Mouse (Mus musculus) liver, embryonic 11.5 days (tissue): ENCODE results near the gene Dapp1. TPM values are rescaled to one million over a fixed set of nuclear protein-coding genes. Genes with fewer than 3 reads are reported as not detected.
"Not testable (repeated sequence)": the region's sequence is repeated elsewhere in the genome, so short reads cannot be mapped to it uniquely, and the experiment has no call there.

Experiments used
- ATAC-seq: fragments of 200-750 bp; cut with Nextera tagmentation; replicated peaks from 2 replicates; pipeline ENCODE4 v1.8.0; 2017; ENCODE audit warnings: moderate number of reproducible peaks, mild to moderate bottlenecking, moderate TSS enrichment, moderate library complexity; ENCODE audit not compliant: low FRiP score
- DNase-seq: peaks from one replicate; pipeline ENCODE4 v3.0.0-alpha.2; 2017; ENCODE audit warnings: low spot score
- H3K27ac ChIP-seq: fragments of 300-500 bp; sonication (generic); 2 replicates; pipeline ENCODE4 v1.5.1; 2014; ENCODE audit warnings: mild to moderate bottlenecking, low read depth, low read length, control low read depth
- H3K27me3 ChIP-seq: fragments of 300-500 bp; sonication (generic); replicated peaks from 2 replicates; pipeline ENCODE4 v1.6.1; 2014; ENCODE audit warnings: low read length, mixed read lengths; ENCODE audit not compliant: control insufficient read depth, insufficient read depth
- H3K36me3 ChIP-seq: fragments of 300-500 bp; sonication (generic); 2 replicates; pipeline ENCODE4 v1.6.1; 2014; ENCODE audit warnings: mild to moderate bottlenecking, low read length, moderate library complexity, mixed read lengths; ENCODE audit not compliant: control insufficient read depth, insufficient read depth
- H3K4me1 ChIP-seq: fragments of 300-500 bp; sonication (generic); replicated peaks from 2 replicates; pipeline ENCODE4 v1.6.1; 2014; ENCODE audit warnings: low read length, mixed read lengths; ENCODE audit not compliant: control insufficient read depth, insufficient read depth
- H3K4me2 ChIP-seq: fragments of 300-500 bp; sonication (generic); 2 replicates; pipeline ENCODE4 v1.6.1; 2014; ENCODE audit warnings: mild to moderate bottlenecking, control low read depth, moderate library complexity
- H3K4me3 ChIP-seq: fragments of 300-500 bp; sonication (generic); 2 replicates; pipeline ENCODE4 v1.5.1; 2014; ENCODE audit warnings: low read depth, low read length, control low read depth
- H3K9ac ChIP-seq: fragments of 300-500 bp; sonication (generic); 2 replicates; pipeline ENCODE4 v1.6.1; 2014; ENCODE audit warnings: low read depth, low read length, control low read depth
- H3K9me3 ChIP-seq: fragments of 300-500 bp; sonication (generic); 2 replicates; pipeline ENCODE4 v1.6.1; 2016; ENCODE audit warnings: low read length, inconsistent platforms, mixed read lengths; ENCODE audit not compliant: control insufficient read depth
- WGBS: fragments of 180-500 bp; shearing (Covaris S2); extraction: QIAGEN DNeasy Blood & Tissue Kit; methylation state at CpG from one replicate; pipeline ENCODE4 v1.1.7; 2014; 5-methylcytosine and 5-hydroxymethylcytosine counted together
- polyA plus RNA-seq: library from polyadenylated mRNA; unstranded; fragments of >200 nt; fragmentation: Nextera tagmentation; extraction: Ambion mirVana; gene quantifications from 2 replicates; pipeline ENCODE4 v1.2.1, GENCODE M21; 2014

Gene Dapp1
- polyA plus RNA-seq, 1 experiment from 2014 or later, result 35.5 TPM

GRCm38 (mm10) chr3:137968820-137969486 lies 12.4 kb downstream of the Dapp1 start:
- Histone ChIP-seq H3K36me3 (peaks cover 3% of the 10 kb centered on the region; the same call in 1 of the 2 replicates), H3K9me3 (no peaks in the 10 kb centered on the region), H3K27me3 (no peaks in the 10 kb centered on the region), H3K4me1 (peaks cover 50% of the 10 kb centered on the region), H3K9ac (peak overlapping the region; percentile 60), H3K27ac (peak overlapping the region; percentile 89), H3K4me3 (peak overlapping the region; percentile 16), H3K4me2 (peak overlapping the region; percentile 65)
- ATAC-seq (peak; percentile 67), DNase-seq (no peak)
- 29% methylated on average over 9 of the region's 9 CpGs for WGBS

DNA sequence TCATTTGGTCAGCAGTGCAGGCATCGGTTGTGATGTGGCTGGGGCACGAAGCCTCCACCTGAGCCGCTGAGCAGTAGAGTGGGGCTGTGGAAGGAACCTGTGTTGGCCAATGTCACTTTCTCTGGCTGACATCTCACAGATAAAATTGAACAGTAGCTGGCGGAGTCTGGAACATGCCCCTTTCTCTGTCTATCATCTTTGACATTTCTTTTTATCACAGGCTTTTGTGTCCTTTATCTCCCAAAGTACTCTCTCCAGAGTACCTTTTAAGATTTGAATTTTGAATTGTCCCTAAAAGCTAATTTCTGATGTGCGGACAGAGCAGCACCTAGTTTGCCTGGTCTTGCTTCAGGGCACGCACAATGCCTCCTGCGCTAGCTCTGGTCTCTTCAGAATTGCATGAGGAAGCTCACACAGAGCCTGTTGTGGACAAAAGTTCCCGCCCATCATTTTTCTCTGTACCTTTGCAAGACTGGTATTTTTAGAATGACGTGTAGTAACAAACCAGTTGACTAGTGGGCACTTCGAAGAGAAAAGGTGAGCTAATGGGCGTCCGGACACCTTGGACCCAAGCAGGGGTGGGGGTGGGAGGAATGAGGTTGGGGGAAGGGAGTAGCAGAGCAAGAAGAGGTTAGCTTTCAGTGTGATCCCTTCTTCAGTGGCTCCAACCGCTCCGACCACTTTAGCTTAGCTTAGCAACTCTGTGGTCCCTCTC lies 13.1 kb downstream of the Dapp1 start:
- Histone ChIP-seq H3K4me1 (peaks cover 46% of the 10 kb centered on the region), H3K27ac (peak overlapping the region; percentile 89), H3K9me3 (no peaks in the 10 kb centered on the region), H3K36me3 (peaks cover 6% of the 10 kb centered on the region), H3K9ac (peak overlapping the region; percentile 60), H3K4me3 (peak overlapping the region; percentile 16), H3K4me2 (peak overlapping the region; percentile 65), H3K27me3 (no peaks in the 10 kb centered on the region)
- peak; percentile 42 for ATAC-seq
- DNase-seq, result no peak
- WGBS, result 43% methylated on average over 14 of the region's 14 CpGs

GRCm38 (mm10) chr3:137964014-137964413 lies 17.3 kb downstream of the Dapp1 start:
- H3K4me1 ChIP-seq, result peaks cover 17% of the 10 kb centered on the region
- ATAC-seq, H3K27me3 ChIP-seq, H3K4me3 ChIP-seq, DNase-seq, H3K36me3 ChIP-seq, H3K4me2 ChIP-seq, H3K9ac ChIP-seq, H3K27ac ChIP-seq, H3K9me3 ChIP-seq: not testable (repeated sequence)
- 61% methylated on average over 1 of the region's 1 CpGs for WGBS

GRCm38 (mm10) chr3:137963508-137963907 lies 17.8 kb downstream of the Dapp1 start:
- no peak overlapping the region for H3K9ac ChIP-seq
- peaks cover 8% of the 10 kb centered on the region for H3K36me3 ChIP-seq
- no peaks in the 10 kb centered on the region for H3K9me3 ChIP-seq
- H3K27me3 ChIP-seq, result no peaks in the 10 kb centered on the region
- 64% methylated on average over 8 of the region's 8 CpGs for WGBS
- H3K4me3 ChIP-seq, result no peak overlapping the region
- ATAC-seq (no peak), DNase-seq (no peak)
- H3K4me2 ChIP-seq, result no peak overlapping the region
- no peak overlapping the region for H3K27ac ChIP-seq
- H3K4me1 ChIP-seq, result peaks cover 17% of the 10 kb centered on the region

- no peak overlapping the region for H3K27ac ChIP-seq
- no peak for ATAC-seq
- H3K27me3 ChIP-seq, result no peaks in the 10 kb centered on the region
- no peak overlapping the region for H3K4me2 ChIP-seq
- H3K9ac ChIP-seq, result no peak overlapping the region
- H3K36me3 ChIP-seq, result peaks cover 8% of the 10 kb centered on the region
- no peaks in the 10 kb centered on the region for H3K9me3 ChIP-seq
- H3K4me3 ChIP-seq, result no peak overlapping the region
- peaks cover 21% of the 10 kb centered on the region for H3K4me1 ChIP-seq
- DNase-seq, result no peak
- 58% methylated on average over 8 of the region's 8 CpGs for WGBS
Observed at GRCm38 (mm10) chr3:137961736-137962385, 19.5 kb downstream of the Dapp1 start.

- Histone ChIP-seq H3K4me1 (peaks cover 44% of the 10 kb centered on the region), H3K27me3 (no peaks in the 10 kb centered on the region), H3K36me3 (peaks cover 5% of the 10 kb centered on the region; the same call in 1 of the 2 replicates), H3K4me2 (no peak overlapping the region), H3K9me3 (no peaks in the 10 kb centered on the region), H3K27ac (no peak overlapping the region), H3K4me3 (no peak overlapping the region), H3K9ac (no peak overlapping the region)
- DNase-seq (no peak), ATAC-seq (no peak)
- WGBS, result 78% methylated on average over 4 of the region's 4 CpGs
Observed at GRCm38 (mm10) chr3:137959456-137959855, 21.9 kb downstream of the Dapp1 start.

DNA sequence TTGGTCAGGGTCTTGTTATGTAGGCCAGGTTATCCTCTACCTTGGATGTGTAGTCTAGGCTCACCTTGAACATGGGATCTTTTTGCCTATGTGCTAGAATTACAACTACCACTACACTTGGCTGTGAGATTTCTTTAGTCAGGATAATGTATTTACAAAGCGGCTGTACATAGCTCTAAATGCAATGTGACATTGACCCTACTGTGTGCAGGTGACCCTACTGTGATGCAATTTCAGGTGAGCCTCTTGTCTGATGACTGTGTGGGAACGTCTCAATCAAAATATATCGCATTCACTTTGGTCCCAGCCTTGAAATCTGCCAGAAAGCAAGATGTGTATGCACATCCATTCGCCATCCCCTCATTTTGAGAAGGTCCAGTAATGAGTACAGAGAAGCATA lies 23.0 kb downstream of the Dapp1 start:
- Histone ChIP-seq H3K27me3 (no peaks in the 10 kb centered on the region), H3K4me1 (peaks cover 55% of the 10 kb centered on the region), H3K9me3 (no peaks in the 10 kb centered on the region), H3K36me3 (peaks cover 3% of the 10 kb centered on the region; the same call in 1 of the 2 replicates), H3K4me2 (no peak overlapping the region), H3K9ac (no peak overlapping the region), H3K27ac (no peak overlapping the region), H3K4me3 (no peak overlapping the region)
- ATAC-seq (no peak), DNase-seq (no peak)
- 83% methylated on average over 4 of the region's 4 CpGs for WGBS

DNA sequence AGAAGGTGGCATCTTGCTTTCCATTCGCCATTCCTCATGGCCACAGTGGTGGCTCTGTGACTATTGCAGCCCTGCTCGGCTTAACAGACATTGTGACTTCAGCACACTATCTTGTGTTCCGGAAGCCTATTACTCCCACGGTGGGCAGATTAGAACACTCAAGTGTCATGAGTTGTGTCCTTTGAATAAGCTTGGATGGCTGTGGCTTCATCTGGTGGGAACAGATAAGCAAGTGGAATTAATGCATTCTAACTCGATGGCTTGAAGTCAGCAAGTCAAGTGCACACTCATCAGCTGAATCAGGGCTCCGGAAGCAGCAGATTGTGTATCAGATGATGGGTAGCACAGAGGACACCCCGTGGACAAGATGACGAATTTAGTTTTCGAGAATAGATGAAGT lies 23.5 kb downstream of the Dapp1 start:
- Histone ChIP-seq H3K4me1 (peaks cover 57% of the 10 kb centered on the region), H3K27ac (peak overlapping the region; percentile 44), H3K4me2 (peak overlapping the region; percentile 43), H3K27me3 (no peaks in the 10 kb centered on the region), H3K9ac (no peak overlapping the region), H3K4me3 (no peak overlapping the region), H3K36me3 (peaks cover 2% of the 10 kb centered on the region; the same call in 1 of the 2 replicates), H3K9me3 (no peaks in the 10 kb centered on the region)
- ATAC-seq (peak; percentile 91), DNase-seq (no peak)
- WGBS, result 47% methylated on average over 9 of the region's 9 CpGs
